Mouse (Mus musculus) limb, embryonic 15.5 days (tissue): ENCODE data around the gene Ppp2r5c. TPM values are rescaled to one million over a fixed set of nuclear protein-coding genes. Genes with fewer than 3 reads are reported as not detected.

ENCODE experiments used
- ATAC-seq: fragments of 200-750 bp; cut with Nextera tagmentation; 2 replicates; pipeline ENCODE4 v1.8.0; 2017; ENCODE audit warnings: low read depth, moderate TSS enrichment; ENCODE audit not compliant: insufficient number of reproducible peaks, low FRiP score, low TSS enrichment
- H3K27ac ChIP-seq: fragments of 300-500 bp; sonication (generic); 2 replicates; pipeline ENCODE4 v1.5.1; 2015; ENCODE audit warnings: moderate library complexity, mild to moderate bottlenecking, inconsistent platforms
- H3K27me3 ChIP-seq: fragments of 300-500 bp; sonication (generic); 2 replicates; pipeline ENCODE4 v1.6.1; 2015; ENCODE audit warnings: inconsistent platforms
- H3K36me3 ChIP-seq: fragments of 300-500 bp; sonication (generic); 2 replicates; pipeline ENCODE4 v1.6.1; 2015; ENCODE audit warnings: inconsistent platforms
- H3K4me1 ChIP-seq: fragments of 300-500 bp; sonication (generic); 2 replicates; pipeline ENCODE4 v1.6.1; 2015; ENCODE audit warnings: inconsistent platforms
- H3K4me2 ChIP-seq: fragments of 300-500 bp; sonication (generic); 2 replicates; pipeline ENCODE4 v1.6.1; 2015; ENCODE audit warnings: mild to moderate bottlenecking, inconsistent platforms
- H3K4me3 ChIP-seq: fragments of 300-500 bp; sonication (generic); 2 replicates; pipeline ENCODE4 v1.5.1; 2015; ENCODE audit warnings: mild to moderate bottlenecking, inconsistent platforms
- H3K9ac ChIP-seq: fragments of 300-500 bp; sonication (generic); 2 replicates; pipeline ENCODE4 v1.6.1; 2015; ENCODE audit warnings: inconsistent platforms
- H3K9me3 ChIP-seq: fragments of 300-500 bp; sonication (generic); 2 replicates; pipeline ENCODE4 v1.6.1; 2016; ENCODE audit warnings: inconsistent platforms
- WGBS: fragments of 180-500 bp; shearing (Covaris S2); methylation state at CpG from one replicate; pipeline ENCODE4 v1.1.7; 2015; 5-methylcytosine and 5-hydroxymethylcytosine counted together
- polyA plus RNA-seq: library from polyadenylated mRNA; unstranded; fragments of >200 nt; fragmentation: Nextera tagmentation; extraction: Ambion mirVana; gene quantifications from 2 replicates; pipeline ENCODE4 v1.2.1, GENCODE M21; 2015

Ppp2r5c gene
- polyA plus RNA-seq, 1 experiment from 2014 or later, result 142 TPM

- no peaks in the 10 kb centered on the region for H3K27me3 ChIP-seq
- H3K4me1 ChIP-seq, result peaks cover 18% of the 10 kb centered on the region
- no peak overlapping the region for H3K4me2 ChIP-seq
- H3K27ac ChIP-seq, result peak overlapping the region; percentile 69
- peak; percentile 57 for ATAC-seq
- H3K9ac ChIP-seq, result no peak overlapping the region
- H3K4me3 ChIP-seq, result no peak overlapping the region
- 64% methylated on average over 11 of the region's 11 CpGs for WGBS
- H3K36me3 ChIP-seq, result peaks cover 28% of the 10 kb centered on the region
- no peaks in the 10 kb centered on the region for H3K9me3 ChIP-seq
Measured at GRCm38 (mm10) chr12:110608460-110609152, 161.7 kb downstream of the Ppp2r5c start.

GRCm38 (mm10) chr12:110609153-110609497 lies 162.2 kb downstream of the Ppp2r5c start:
- 80% methylated on average over 9 of the region's 9 CpGs for WGBS
- Histone ChIP-seq H3K9me3 (no peaks in the 10 kb centered on the region), H3K4me2 (no peak overlapping the region), H3K4me3 (no peak overlapping the region), H3K4me1 (peaks cover 13% of the 10 kb centered on the region), H3K27ac (peak overlapping the region; percentile 69), H3K36me3 (peaks cover 33% of the 10 kb centered on the region), H3K27me3 (no peaks in the 10 kb centered on the region), H3K9ac (no peak overlapping the region)
- no peak for ATAC-seq

DNA sequence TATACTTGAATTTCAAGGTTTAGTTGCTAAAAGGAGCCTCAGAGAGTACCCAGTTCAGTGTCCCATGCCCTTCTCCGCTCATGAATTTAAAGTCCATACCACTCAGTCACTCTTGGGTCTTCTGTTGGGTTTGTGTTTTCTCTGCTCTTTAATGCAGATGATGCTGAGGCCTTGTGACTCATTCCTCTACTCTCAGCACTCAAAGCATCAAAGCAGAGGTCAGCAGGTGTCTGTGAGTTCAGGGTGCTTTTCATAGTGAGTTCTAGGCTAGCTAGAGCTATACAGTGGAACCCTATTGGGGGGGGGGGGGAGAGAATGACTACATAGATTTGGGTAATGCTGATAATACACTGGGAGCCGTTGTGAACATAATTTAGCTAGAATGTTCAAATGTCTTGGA lies 163.8 kb downstream of the Ppp2r5c start:
- 94% methylated on average over 2 of the region's 2 CpGs for WGBS
- Histone ChIP-seq H3K9ac (no peak overlapping the region), H3K4me1 (peaks cover 11% of the 10 kb centered on the region), H3K27ac (no peak overlapping the region), H3K9me3 (no peaks in the 10 kb centered on the region), H3K27me3 (no peaks in the 10 kb centered on the region), H3K4me2 (no peak overlapping the region), H3K36me3 (peaks cover 49% of the 10 kb centered on the region), H3K4me3 (no peak overlapping the region)
- ATAC-seq, result no peak

- no peak for ATAC-seq
- Histone ChIP-seq H3K4me2 (no peak overlapping the region), H3K9me3 (no peaks in the 10 kb centered on the region), H3K27me3 (no peaks in the 10 kb centered on the region), H3K27ac (no peak overlapping the region), H3K36me3 (peaks cover 99% of the 10 kb centered on the region), H3K4me1 (no peaks in the 10 kb centered on the region), H3K9ac (no peak overlapping the region), H3K4me3 (no peak overlapping the region)
- 94% methylated on average over 11 of the region's 11 CpGs for WGBS
Measured at GRCm38 (mm10) chr12:110630056-110630455, 183.1 kb downstream of the Ppp2r5c start.

Other genes starting within 250 kb of the Ppp2r5c start
- gene Dio3, start 168.1 kb upstream of the Ppp2r5c start, polyA plus RNA-seq, result 3.6 and 5.3 TPM in 2 replicates
- gene Dync1h1, start 154.3 kb downstream of the Ppp2r5c start, polyA plus RNA-seq, result 43.2 and 47.2 TPM in 2 replicates
- 0.15 TPM in 1 of 2 replicates, not detected in the other for gene 1700001K19Rik, start 235.5 kb downstream of the Ppp2r5c start, polyA plus RNA-seq